Mouse (Mus musculus): Measurements from ENCODE around the gene Slf2.

DNA sequence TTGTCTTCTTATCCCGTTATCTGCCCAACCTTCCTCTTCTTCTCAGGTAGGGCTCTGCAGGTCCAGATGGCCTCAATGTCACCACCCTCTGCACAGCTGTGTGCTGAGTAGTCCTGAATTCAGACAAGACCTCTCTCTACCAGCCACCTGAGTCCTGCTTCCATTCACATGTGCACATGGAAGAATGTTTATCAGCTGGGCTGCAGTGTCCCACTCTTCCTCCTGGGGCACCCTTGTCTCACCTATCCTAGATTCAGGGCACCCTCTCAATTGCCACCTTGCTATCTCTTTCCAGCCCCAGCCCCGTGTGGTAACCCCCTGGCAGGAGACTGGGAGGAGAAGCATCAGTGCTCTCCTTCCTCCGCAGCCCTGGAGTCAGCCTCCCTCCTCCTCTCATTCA is 71.3 kb downstream of the Slf2 start:
- TF ChIP-seq CTCF (IDR thresholded peaks at IDR 0.05; ENCODE audit: low read depth) (peak; percentile 35; the same call in 1 of the 2 replicates), EP300 (IDR thresholded peaks at IDR 0.05; ENCODE audit: low read depth) (no peak)
